ENCODE assay signal across 7 mouse cellular contexts in genomic region chr10:120377327-120377752, GRCm38 (mm10).
A peak's percentile ranks its signal among the peaks of the same experiment; 100 is the strongest.
DNase-seq lines count a peak whose midpoint lies in the region; ATAC-seq lines count a peak whose summit lies in the region.

No protein-coding gene starts in this region.

- H3K9ac ChIP-seq in embryonic facial prominence, embryonic 11.5 days (replicated peaks; ENCODE audit: low read length): no peak overlapping the region
- no peak overlapping the region for H3K9ac ChIP-seq in midbrain, embryonic 14.5 days (replicated peaks; ENCODE audit: low read length)
- H3K9ac ChIP-seq in stomach, embryonic 16.5 days (ENCODE audit: low read length): no peak overlapping the region

- H3K27me3 ChIP-seq in embryonic facial prominence, embryonic 11.5 days (ENCODE audit: control insufficient read depth, insufficient read depth, low read length): no peaks in the 10 kb centered on the region
- H3K27me3 ChIP-seq in midbrain, embryonic 14.5 days (ENCODE audit: control insufficient read depth, insufficient read depth, low read length): no peaks in the 10 kb centered on the region
- no peaks in the 10 kb centered on the region for H3K27me3 ChIP-seq in stomach, embryonic 16.5 days (ENCODE audit: control insufficient read depth, insufficient read depth, low read length)

- DNase-seq in embryonic facial prominence, embryonic 11.5 days (ENCODE audit: low spot score): peak; percentile 59
- DNase-seq in heart, adult 18-20 months: peak; percentile 75 to 78
- DNase-seq in kidney, adult 11 months: peak; percentile 75
- DNase-seq in left cerebral cortex, adult 9 months (ENCODE audit: low spot score in 2 of 2): peak; percentile 52 to 78
- peak; percentile 89 for DNase-seq in midbrain, embryonic 14.5 days

- WGBS in embryonic facial prominence, embryonic 11.5 days: 33% methylated on average over 19 of the region's 19 CpGs
- WGBS in midbrain, embryonic 14.5 days: 17% methylated on average over 19 of the region's 19 CpGs
- WGBS in stomach, embryonic 16.5 days: 27% methylated on average over 19 of the region's 19 CpGs

- ATAC-seq in embryonic facial prominence, embryonic 11.5 days (replicated peaks; ENCODE audit: insufficient number of reproducible peaks, low FRiP score, low TSS enrichment, low read depth): no peak; the same call in 1 of the 2 replicates
- peak; percentile 89 for ATAC-seq in midbrain, embryonic 14.5 days (ENCODE audit: low FRiP score, low TSS enrichment)
- peak; percentile 67 for ATAC-seq in stomach, embryonic 16.5 days (ENCODE audit: insufficient read depth, low FRiP score)

- no peaks in the 10 kb centered on the region for H3K9me3 ChIP-seq in embryonic facial prominence, embryonic 11.5 days (replicated peaks; ENCODE audit: control insufficient read depth, low read length)
- H3K9me3 ChIP-seq in midbrain, embryonic 14.5 days (ENCODE audit: control insufficient read depth, low read length): no peaks in the 10 kb centered on the region
- no peaks in the 10 kb centered on the region for H3K9me3 ChIP-seq in stomach, embryonic 16.5 days (replicated peaks; ENCODE audit: control insufficient read depth, low read length)

- H3K4me2 ChIP-seq in embryonic facial prominence, embryonic 11.5 days (ENCODE audit: low read depth, low read length): no peak overlapping the region
- peak overlapping the region; percentile 27 for H3K4me2 ChIP-seq in midbrain, embryonic 14.5 days (ENCODE audit: low read length)
- H3K4me2 ChIP-seq in stomach, embryonic 16.5 days (ENCODE audit: low read depth, low read length): peak overlapping the region; percentile 25

- peaks cover 8% of the 10 kb centered on the region; the same call in 1 of the 2 replicates for H3K4me1 ChIP-seq in brown adipose tissue, adult 24 weeks (ENCODE audit: control insufficient read depth, insufficient read depth, insufficient read length, low read length)
- peaks cover 4% of the 10 kb centered on the region for H3K4me1 ChIP-seq in embryonic facial prominence, embryonic 11.5 days (ENCODE audit: control insufficient read depth, insufficient read depth, low read length)
- H3K4me1 ChIP-seq in midbrain, embryonic 14.5 days (ENCODE audit: control insufficient read depth, insufficient read depth, low read length): 0 out of 2 replicates have a peak, but pooled peaks cover 8% of the 10 kb centered on the region
- H3K4me1 ChIP-seq in stomach, embryonic 16.5 days (ENCODE audit: control insufficient read depth, insufficient read depth, low read length): peaks cover 29% of the 10 kb centered on the region

- H3K27ac ChIP-seq in brown adipose tissue, adult 24 weeks (replicated peaks; ENCODE audit: low read depth, low read length): no peak overlapping the region
- H3K27ac ChIP-seq in embryonic facial prominence, embryonic 11.5 days (replicated peaks; ENCODE audit: low read depth, low read length): no peak overlapping the region; the same call in 1 of the 2 replicates
- H3K27ac ChIP-seq in midbrain, embryonic 14.5 days (replicated peaks; ENCODE audit: low read depth, low read length): no peak overlapping the region
- no peak overlapping the region for H3K27ac ChIP-seq in stomach, embryonic 16.5 days (ENCODE audit: low read length)

- H3K36me3 ChIP-seq in embryonic facial prominence, embryonic 11.5 days (replicated peaks; ENCODE audit: control insufficient read depth, insufficient read depth, low read depth, low read length): no peaks in the 10 kb centered on the region
- H3K36me3 ChIP-seq in midbrain, embryonic 14.5 days (ENCODE audit: control insufficient read depth, insufficient read depth, low read length): no peaks in the 10 kb centered on the region
- H3K36me3 ChIP-seq in stomach, embryonic 16.5 days (ENCODE audit: control insufficient read depth, insufficient read depth, low read length): no peaks in the 10 kb centered on the region

- peak overlapping the region; percentile 23 for H3K4me3 ChIP-seq in brown adipose tissue, adult 24 weeks (ENCODE audit: insufficient read depth, low read depth, low read length)
- no peak overlapping the region for H3K4me3 ChIP-seq in embryonic facial prominence, embryonic 11.5 days (ENCODE audit: low read depth, low read length)
- H3K4me3 ChIP-seq in midbrain, embryonic 14.5 days (replicated peaks; ENCODE audit: low read depth, low read length): no peak overlapping the region
- H3K4me3 ChIP-seq in stomach, embryonic 16.5 days (replicated peaks; ENCODE audit: low read length): no peak overlapping the region
